In the genomic region with DNA sequence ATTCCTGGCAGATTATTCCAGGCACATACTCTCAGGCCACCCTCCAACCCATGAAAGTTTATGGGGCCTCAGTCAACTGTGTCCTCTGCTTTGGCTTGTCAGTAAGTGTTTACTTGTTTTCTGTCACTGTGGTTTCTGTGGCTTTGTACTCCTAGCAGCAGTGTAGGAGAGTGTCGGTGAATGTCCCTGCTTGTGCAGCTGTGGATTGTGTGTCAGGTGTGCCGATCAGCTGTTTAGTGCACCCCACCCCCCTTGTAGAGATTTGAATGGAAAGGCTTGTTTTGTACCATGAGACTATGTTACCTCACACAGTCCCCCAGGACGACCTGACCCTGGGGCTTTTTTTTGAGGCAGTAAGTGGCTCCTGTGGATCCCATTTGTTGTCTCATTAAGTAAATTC, we compare ENCODE assay signal across 1 mouse cellular context.
A peak's percentile ranks its signal among the peaks of the same experiment; 100 is the strongest.
TF ChIP-seq lines count a peak whose summit lies in the region.

No protein-coding gene starts in this region.

TF ChIP-seq in CH12.LX, 34 proteins besides CTCF, POLR2A, EP300 and RAD21 (continued from another document):
- 0 out of 2 replicates have a peak, but pooled peaks have one; percentile 62 for TF ChIP-seq KAT2A (IDR thresholded peaks at IDR 0.05; ENCODE audit: insufficient replicate concordance, low read length)
- peak; percentile 100 for TF ChIP-seq ETS1 (conservative IDR thresholded peaks at IDR 0.05; ENCODE audit: low read depth, low read length)
- no peak for TF ChIP-seq NELFE (IDR thresholded peaks at IDR 0.05; ENCODE audit: low read depth, low read length)
- 0 out of 2 replicates have a peak, but pooled peaks have one; percentile 32 for TF ChIP-seq UBTF (IDR thresholded peaks at IDR 0.05; ENCODE audit: low read depth, low read length)
- TF ChIP-seq SIN3A (IDR thresholded peaks at IDR 0.05; ENCODE audit: low read length): peak; percentile 96
- TF ChIP-seq MYC (IDR thresholded peaks at IDR 0.05; ENCODE audit: low read depth, low read length): 0 out of 2 replicates have a peak, but pooled peaks have one; percentile 47
- TF ChIP-seq RCOR1 (conservative IDR thresholded peaks at IDR 0.05; ENCODE audit: low read depth, low read length): peak; percentile 82
- peak; percentile 86; the same call in 1 of the 2 replicates for TF ChIP-seq MAZ (IDR thresholded peaks at IDR 0.05; ENCODE audit: low read depth, low read length)
TF ChIP-seq in CH12.LX: peak in this region for 19.
